Mouse (Mus musculus) C2C12 (cell line): ENCODE data around the gene Izumo4. TPM values are rescaled to one million over a fixed set of nuclear protein-coding genes. Genes with fewer than 3 reads are reported as not detected.

ENCODE experiments used
- H3K27me3 ChIP-seq: one replicate; pipeline ENCODE4 v1.6.1; 2011; ENCODE audit not compliant: control insufficient read depth, insufficient read depth, insufficient read length
- H3K36me3 ChIP-seq: one replicate; pipeline ENCODE4 v1.6.1; 2011; ENCODE audit not compliant: control insufficient read depth, insufficient read depth
- H3K4me3 ChIP-seq: one replicate; pipeline ENCODE4 v1.5.1; 2011; ENCODE audit warnings: mild to moderate bottlenecking, control low read depth; ENCODE audit not compliant: poor library complexity, insufficient read depth, severe bottlenecking
- H3K79me2 ChIP-seq: one replicate; pipeline ENCODE4 v1.6.1; 2011; ENCODE audit not compliant: control insufficient read depth, insufficient read depth
- H3K79me3 ChIP-seq: one replicate; pipeline ENCODE4 v1.6.1; 2011; ENCODE audit warnings: low read depth, control low read depth
- H3ac ChIP-seq: one replicate; pipeline ENCODE3; 2011; ENCODE audit warnings: low read depth; ENCODE audit not compliant: control insufficient read depth, insufficient read length
- CEBPB ChIP-seq: IDR thresholded peaks from one replicate; pipeline ENCODE4 v1.6.1; 2011; ENCODE audit warnings: low read depth, mild to moderate bottlenecking, control low read depth, moderate library complexity
- CTCF ChIP-seq: IDR thresholded peaks from one replicate; pipeline ENCODE4 v1.5.1; 2011; ENCODE audit not compliant: control insufficient read depth, insufficient read depth, insufficient read length
- FOSL1 ChIP-seq: IDR thresholded peaks from one replicate; pipeline ENCODE4 v1.8.0; 2011; ENCODE audit warnings: mild to moderate bottlenecking, low read length; ENCODE audit not compliant: poor library complexity, insufficient read depth, severe bottlenecking
- MAX ChIP-seq: IDR thresholded peaks from one replicate; pipeline ENCODE4 v1.6.1; 2011; ENCODE audit warnings: mild to moderate bottlenecking, control low read depth
- MYOD1 ChIP-seq: IDR thresholded peaks from one replicate; pipeline ENCODE4 v1.6.1; 2011; ENCODE audit warnings: low read depth; ENCODE audit not compliant: control insufficient read depth, insufficient read length
- MYOG ChIP-seq: IDR thresholded peaks from one replicate; pipeline ENCODE4 v1.6.1; 2011; ENCODE audit not compliant: control insufficient read depth, insufficient read length; ENCODE audit errors: extremely low read depth
- USF1 ChIP-seq: IDR thresholded peaks from one replicate; pipeline ENCODE4 v1.6.1; 2011; ENCODE audit warnings: low read depth, mild to moderate bottlenecking, control low read depth, moderate library complexity
- polyA plus RNA-seq: library from polyadenylated mRNA; unstranded; fragments of >200 nt; fragmentation: generic; extraction: Trizol; gene quantifications from one replicate; pipeline ENCODE4 v1.2.1, GENCODE M21; 2012; ENCODE audit warnings: missing spikeins

Izumo4 gene
- polyA plus RNA-seq, 1 experiment, result 0.43 TPM

DNA sequence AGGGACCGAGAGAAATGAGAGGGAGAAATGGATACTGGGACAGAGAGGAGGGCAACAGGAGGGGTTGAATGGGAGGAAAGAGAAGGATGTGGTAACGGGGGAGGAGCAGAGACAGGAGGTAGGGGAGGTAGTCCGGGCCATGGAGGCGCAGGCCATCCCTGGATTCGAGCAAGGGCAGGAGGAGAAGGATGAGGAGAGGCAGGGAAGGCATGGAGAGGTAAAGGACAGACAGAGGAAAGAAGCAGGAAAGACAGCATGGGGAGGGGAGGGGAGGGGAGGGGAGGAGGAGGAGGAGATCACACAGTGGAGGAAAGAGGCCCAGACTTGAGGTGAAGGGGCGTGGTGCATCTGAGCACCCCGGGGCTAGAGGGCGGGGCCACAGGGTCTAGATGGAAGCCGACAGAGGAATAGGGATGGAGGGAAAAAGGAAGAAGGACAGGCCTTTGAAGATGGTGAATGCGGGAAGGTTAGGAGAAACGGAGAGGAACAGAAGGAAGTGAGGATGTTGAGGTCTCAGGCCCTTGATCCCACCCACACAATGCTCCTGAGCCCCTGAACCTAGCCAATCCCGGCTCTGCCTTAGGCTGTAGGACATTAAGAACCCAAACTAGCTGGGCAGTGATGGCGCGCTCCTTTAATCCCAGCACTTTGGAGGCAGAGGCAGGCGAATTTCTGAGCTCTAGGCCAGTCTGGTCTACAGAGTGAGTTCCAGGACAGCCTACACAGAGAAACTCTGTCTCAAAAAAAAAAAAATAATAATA is 44.9 kb upstream of the Izumo4 start, which contains the start of gene Btbd2:
Gene Btbd2, minus strand, starts transcription at position 209 of the 761 bp plus-strand sequence.
- no peaks in the 10 kb centered on the region for H3K27me3 ChIP-seq
- peaks cover 38% of the 10 kb centered on the region for H3K79me2 ChIP-seq
- peak within 1 kb of the TSS; percentile 100 for H3ac ChIP-seq
- H3K4me3 ChIP-seq, result peak within 1 kb of the TSS; percentile 89
- TF ChIP-seq CTCF, result no peak
- no peak for TF ChIP-seq MYOD1
- no peak for TF ChIP-seq CEBPB
- no peak for TF ChIP-seq MYOG
- no peak for TF ChIP-seq MAX
- TF ChIP-seq FOSL1, result no peak
- no peak for TF ChIP-seq USF1
- H3K36me3 ChIP-seq, result no peaks in the 10 kb centered on the region
- H3K79me3 ChIP-seq, result peaks cover 7% of the 10 kb centered on the region

DNA sequence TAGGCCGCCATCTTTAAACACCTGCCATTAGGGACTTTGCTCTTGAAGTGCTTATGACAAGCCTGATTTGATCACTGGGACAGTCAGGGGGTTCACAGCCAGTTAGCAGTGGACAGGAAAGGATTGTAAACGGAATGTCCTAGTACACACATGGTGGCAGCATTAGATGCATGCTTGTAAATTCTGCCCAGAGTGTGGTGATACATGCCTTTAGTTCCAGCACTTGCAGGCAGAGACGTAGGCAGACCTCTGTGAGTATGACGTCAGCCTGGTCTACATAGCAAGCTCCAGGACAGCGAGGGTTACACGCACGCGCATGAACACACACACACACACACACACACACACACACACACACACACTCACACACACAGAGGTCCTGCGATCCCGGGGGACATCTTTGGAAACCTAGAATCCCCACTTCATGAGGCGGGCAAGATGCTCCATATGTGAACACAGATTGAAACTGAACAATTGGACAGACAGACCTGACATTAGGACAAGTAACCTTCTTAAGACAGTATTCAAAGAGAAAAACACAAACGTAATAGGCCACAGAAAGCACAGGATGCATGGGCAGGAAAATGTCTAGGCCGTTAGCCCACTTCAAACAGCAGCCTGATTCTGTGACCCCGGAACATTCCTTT is 43.7 kb upstream of the Izumo4 start:
- Histone ChIP-seq H3K79me3 (peaks cover 7% of the 10 kb centered on the region), H3K4me3 (no peak overlapping the region), H3K27me3 (no peaks in the 10 kb centered on the region)

DNA sequence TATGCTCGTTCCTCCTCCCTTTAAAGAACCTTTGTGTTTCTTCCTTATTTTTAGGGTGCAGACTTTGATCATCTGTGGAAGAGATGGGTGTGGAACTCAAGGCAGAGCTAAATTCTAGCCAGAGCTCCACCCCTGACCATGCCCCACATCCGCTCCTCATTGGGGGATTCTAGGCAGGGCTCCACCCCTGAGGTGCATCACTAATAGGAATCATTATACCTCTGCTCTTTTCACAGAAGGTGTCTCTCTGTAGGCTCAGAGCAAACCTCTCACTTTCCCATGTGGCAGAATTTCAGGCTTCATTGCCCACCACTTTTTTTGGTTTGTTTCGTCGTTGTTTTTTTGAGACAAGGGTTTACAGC is 43.2 kb upstream of the Izumo4 start:
- Histone ChIP-seq H3K27me3 (no peaks in the 10 kb centered on the region), H3K4me3 (no peak overlapping the region), H3K79me3 (peaks cover 7% of the 10 kb centered on the region), H3K36me3 (no peaks in the 10 kb centered on the region), H3ac (no peak overlapping the region), H3K79me2 (peaks cover 21% of the 10 kb centered on the region)
- TF ChIP-seq MYOD1, result no peak
- no peak for TF ChIP-seq USF1
- no peak for TF ChIP-seq FOSL1
- TF ChIP-seq MYOG, result no peak

More for the DNA sequence above, 43.7 kb upstream of the Izumo4 start:
- Histone ChIP-seq H3K79me2 (peaks cover 26% of the 10 kb centered on the region), H3ac (no peak overlapping the region), H3K36me3 (no peaks in the 10 kb centered on the region)
- TF ChIP-seq CEBPB (no peak), USF1 (no peak), MYOD1 (no peak), FOSL1 (no peak), CTCF (no peak), MAX (no peak), MYOG (no peak)

DNA sequence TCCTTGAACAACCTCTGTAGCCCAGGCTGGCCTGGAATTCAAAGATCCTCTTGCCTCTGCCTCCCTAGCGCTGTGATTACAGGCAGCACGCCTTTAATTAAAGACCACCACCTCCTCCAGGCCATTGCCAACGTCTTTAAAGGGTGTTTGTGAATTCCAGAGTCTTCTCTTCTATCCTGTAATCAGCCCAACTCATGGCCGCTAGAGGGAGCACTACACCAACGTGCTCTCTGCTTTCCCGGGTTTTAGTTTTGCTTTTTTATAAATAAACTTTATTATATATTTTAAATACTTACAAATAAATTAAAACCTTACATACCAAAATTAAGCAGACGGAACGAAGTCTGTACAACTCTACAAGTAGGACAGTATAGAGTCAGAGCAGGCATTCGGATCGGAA is 42.8 kb upstream of the Izumo4 start:
- Histone ChIP-seq H3K79me2 (peaks cover 18% of the 10 kb centered on the region), H3K27me3 (no peaks in the 10 kb centered on the region), H3K79me3 (peaks cover 7% of the 10 kb centered on the region), H3ac (peak overlapping the region; percentile 59), H3K36me3 (no peaks in the 10 kb centered on the region), H3K4me3 (peak overlapping the region; percentile 25)
- TF ChIP-seq MYOD1 (no peak), MAX (peak; percentile 51)

DNA sequence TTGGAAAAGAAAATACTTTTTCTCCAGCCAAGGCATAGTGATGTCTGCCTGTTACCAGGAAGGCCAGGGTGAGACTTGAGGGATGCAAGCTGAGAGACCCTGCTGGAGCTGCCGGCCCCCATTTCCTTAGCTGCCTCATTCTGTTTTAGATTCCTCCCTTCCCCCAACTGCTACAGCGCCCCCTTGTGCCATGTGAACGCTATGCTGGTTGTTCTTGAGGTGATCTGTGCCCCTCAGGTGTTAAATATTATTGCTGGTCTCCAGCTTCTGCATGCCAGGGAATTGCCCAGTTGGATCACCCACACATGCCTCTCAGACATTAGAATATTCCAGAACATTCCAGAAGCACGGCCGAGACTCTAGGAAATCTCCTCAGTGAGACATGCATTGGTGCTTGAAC is 40.8 kb upstream of the Izumo4 start:
- H3K4me3 ChIP-seq, result no peak overlapping the region
- peak; percentile 39 for TF ChIP-seq CTCF
- no peak for TF ChIP-seq MAX
- H3K79me2 ChIP-seq, result no peaks in the 10 kb centered on the region
- H3K79me3 ChIP-seq, result no peaks in the 10 kb centered on the region
- peaks cover 5% of the 10 kb centered on the region for H3K36me3 ChIP-seq
- H3K27me3 ChIP-seq, result no peaks in the 10 kb centered on the region
- no peak overlapping the region for H3ac ChIP-seq

DNA sequence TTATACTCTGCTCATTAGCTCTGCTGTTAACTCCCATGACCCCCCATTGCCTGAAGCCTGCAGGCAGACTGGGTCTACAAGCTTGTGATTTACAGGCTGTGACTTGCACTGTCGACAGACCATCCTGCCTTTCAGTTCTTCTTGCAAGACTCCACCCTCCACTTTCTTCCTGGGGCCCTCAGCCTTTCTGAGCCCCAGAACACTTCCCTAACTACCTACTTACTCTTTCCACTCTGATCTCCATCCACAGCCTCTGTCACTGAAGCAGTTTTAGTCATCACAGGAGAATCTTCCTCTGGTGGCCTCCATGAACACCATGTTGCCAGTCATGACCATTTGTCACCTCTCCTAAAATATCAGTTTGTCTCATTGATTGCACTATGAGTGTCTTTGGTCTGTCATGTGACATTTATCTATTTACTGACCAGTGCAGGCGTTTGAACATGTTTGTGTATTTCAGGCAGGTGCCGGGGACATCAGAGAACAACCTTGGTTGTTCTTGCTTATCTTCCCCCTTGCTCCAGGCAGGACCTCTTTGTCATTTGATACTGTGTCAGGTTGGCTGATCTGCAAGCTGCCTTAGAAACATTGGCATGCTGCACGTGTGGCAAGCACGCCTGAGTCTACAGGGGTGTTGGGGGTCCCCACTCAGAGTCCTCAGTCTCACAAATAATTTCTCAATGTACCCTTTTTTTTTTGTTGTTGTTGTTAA is 38.3 kb upstream of the Izumo4 start:
- Histone ChIP-seq H3K36me3 (peaks cover 30% of the 10 kb centered on the region), H3K79me2 (no peaks in the 10 kb centered on the region), H3K79me3 (no peaks in the 10 kb centered on the region), H3K27me3 (no peaks in the 10 kb centered on the region), H3ac (no peak overlapping the region), H3K4me3 (no peak overlapping the region)
- TF ChIP-seq FOSL1 (no peak), MAX (no peak), MYOG (no peak), CEBPB (no peak), USF1 (no peak), CTCF (no peak), MYOD1 (no peak)
